Mouse (Mus musculus) urinary bladder, adult 18-20 months (tissue): ENCODE results near the gene Otud7a.

Experiments
- DNase-seq, 2 experiments: peaks; one replicate each; pipeline ENCODE4 v3.0.0; 2022; ENCODE audit warnings: low spot score in 2 of 2, mixed read lengths in 2 of 2

The Otud7a gene

DNA sequence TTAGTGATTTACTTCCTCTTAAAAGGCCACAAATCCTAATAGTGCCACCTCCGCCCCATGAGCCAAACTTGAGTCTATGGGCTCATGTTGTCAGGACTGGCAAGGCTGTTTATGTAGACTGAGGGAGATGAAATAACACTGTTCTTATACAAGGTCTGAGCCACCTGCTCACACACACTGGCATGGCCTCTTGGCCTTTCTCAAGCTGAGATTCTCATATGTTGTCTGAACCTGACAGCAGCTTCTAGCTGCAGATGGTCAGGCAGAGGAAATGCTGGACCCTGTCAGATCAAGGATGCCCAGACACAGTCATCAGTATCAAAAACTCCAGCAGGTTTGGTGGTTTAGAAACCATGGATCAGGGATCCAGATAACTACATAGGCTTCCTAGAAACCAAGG is 328.7 kb downstream of the Otud7a start:
- no peak for DNase-seq

DNA sequence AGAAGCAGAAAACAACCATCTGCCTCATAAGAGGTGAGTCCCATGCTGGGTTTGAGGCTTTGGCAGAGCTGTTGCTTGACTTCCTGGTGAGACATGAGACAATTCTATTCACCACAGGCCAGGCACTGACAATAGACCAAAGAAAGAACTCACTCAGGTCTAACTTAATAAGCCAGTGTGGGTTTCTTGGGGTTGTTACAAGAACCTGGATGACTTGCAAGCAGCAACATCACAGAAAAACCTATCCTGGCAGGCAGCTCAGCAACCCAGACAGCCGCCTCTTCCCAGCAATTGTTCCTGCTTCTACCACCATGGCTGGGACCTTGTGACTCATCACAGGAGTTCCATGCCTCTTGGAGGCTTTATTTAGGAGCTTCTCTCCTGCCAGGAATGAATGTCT is 329.7 kb downstream of the Otud7a start:
- DNase-seq: no peak

GRCm38 (mm10) chr7:63777328-63777727 is 332.8 kb downstream of the Otud7a start:
- DNase-seq: no peak

- no peak for DNase-seq
Measured at GRCm38 (mm10) chr7:63780821-63781220, 336.3 kb downstream of the Otud7a start.

DNA sequence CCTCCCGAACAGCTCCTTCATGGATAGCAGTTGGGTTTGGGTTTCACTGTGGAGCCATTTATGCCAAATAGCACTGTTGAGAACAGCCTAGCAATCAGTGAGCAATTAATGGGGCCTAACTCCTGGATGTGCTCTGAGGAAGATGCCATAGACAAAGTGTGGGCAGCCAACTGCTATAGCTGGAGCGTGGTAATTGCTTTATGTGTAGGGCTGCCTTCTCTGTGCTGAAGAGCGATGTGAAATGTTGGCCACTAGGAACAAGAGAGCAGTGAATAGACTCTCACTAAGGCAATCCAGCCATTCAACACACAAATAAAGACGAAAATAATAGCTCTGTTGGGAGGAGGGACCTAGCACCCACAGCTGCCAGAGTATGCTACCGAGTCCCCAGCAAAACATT is 345.2 kb downstream of the Otud7a start:
- DNase-seq: no peak

GRCm38 (mm10) chr7:63796001-63796632 is 351.6 kb downstream of the Otud7a start:
- DNase-seq: no peak

GRCm38 (mm10) chr7:63798446-63798845 is 353.9 kb downstream of the Otud7a start:
- DNase-seq: no peak

- DNase-seq: no peak
Measured at GRCm38 (mm10) chr7:63799304-63799703, 354.8 kb downstream of the Otud7a start.

GRCm38 (mm10) chr7:63802751-63803150 is 358.2 kb downstream of the Otud7a start:
- peak in 1 of 2 experiments; percentile 18 for DNase-seq
